Mouse (Mus musculus): ENCODE measurements at regions not wholly inside any gene's neighbourhood (a gene's known extent, or its start where the extent isn't known, plus 50 kb on each side); places are given as distances from the start of the nearest gene placed in this dataset.

DNA sequence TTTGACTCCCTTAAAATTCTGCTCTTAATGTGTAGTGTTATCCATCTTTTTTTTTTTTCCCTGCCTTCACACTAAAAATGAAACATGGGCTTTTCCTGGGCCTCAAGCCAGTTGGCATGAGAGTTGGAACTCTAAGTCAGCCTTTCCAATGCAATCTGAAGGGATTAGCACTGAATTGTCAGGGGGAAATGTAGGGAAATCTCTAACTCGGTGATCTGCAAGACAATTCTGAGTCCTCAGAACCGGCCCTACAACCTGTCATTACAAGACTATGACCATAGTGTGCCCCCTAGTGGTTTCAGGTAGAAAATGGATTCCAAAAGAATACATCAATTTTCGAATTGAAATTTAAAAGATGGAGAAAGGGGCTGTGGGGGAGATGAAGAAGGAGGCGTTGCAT, 306.9 kb upstream of the Zc3h15 start:
- TF ChIP-seq SMC3 (IDR thresholded peaks at IDR 0.05; ENCODE audit: low read depth, low read length) = 0 out of 2 replicates have a peak, but pooled peaks have one; percentile 15
- no peak for TF ChIP-seq JUN (IDR thresholded peaks at IDR 0.05; ENCODE audit: insufficient read depth, low read depth, low read length)
- peak; percentile 91 for TF ChIP-seq IRF4 (IDR thresholded peaks at IDR 0.05; ENCODE audit: low read depth, low read length)
- peak; percentile 56 for TF ChIP-seq RAD21 (IDR thresholded peaks at IDR 0.05; ENCODE audit: low read depth, low read length)
- TF ChIP-seq CTCF (conservative IDR thresholded peaks at IDR 0.05 in 1 of 2, IDR thresholded peaks at IDR 0.05 in 1 of 2; ENCODE audit: low read depth in 2 of 2, low read length in 2 of 2) = peak in 1 of 2 experiments; percentile 64; a peak in 2 of 4 replicates
- Histone ChIP-seq H3K36me3 (replicated peaks in 1 of 2; ENCODE audit: control insufficient read depth in 1 of 2, insufficient read depth in 1 of 2, low read length in 1 of 2) (no peaks in the 10 kb centered on the region), H3K9me3 (replicated peaks; ENCODE audit: low read length) (no peaks in the 10 kb centered on the region), H3K4me2 (ENCODE audit: insufficient read depth, low read depth, poor library complexity, severe bottlenecking) (peak overlapping the region; percentile 40; the same call in 1 of the 2 replicates), H3K4me3 (replicated peaks in 1 of 3; ENCODE audit: low read depth in 2 of 3, low read length in 2 of 3, poor library complexity in 1 of 3) (no peak overlapping the region), H3K79me2 (replicated peaks; ENCODE audit: control insufficient read depth, extremely low read depth, insufficient read depth, poor library complexity, severe bottlenecking) (no peaks in the 10 kb centered on the region), H3K27ac (ENCODE audit: insufficient read depth, low read depth) (no peak overlapping the region), H3K9ac (ENCODE audit: insufficient read depth, low read depth) (no peak overlapping the region), H3K4me1 (ENCODE audit: control insufficient read depth in 1 of 2, insufficient read depth in 2 of 2) (peaks cover 0 to 3% of the 10 kb centered on the region in 2 experiments; a peak in 2 of 4 replicates), H3K27me3 (replicated peaks) (no peaks in the 10 kb centered on the region)
- in situ Hi-C loops (cut with MboI; ENCODE audit: low pct_ligation_motif_present, low pct_unique_long_range_greater_than_20kb, low sequenced_read_pairs) (no loop called here), dilution Hi-C loops (cut with MboI; ENCODE audit: extremely low pct_ligation_motif_present, extremely low pct_unique_long_range_greater_than_20kb, low sequenced_read_pairs) (no loop called here)
- peak; percentile 42 for DNase-seq (ENCODE audit: extremely low read depth)

DNA sequence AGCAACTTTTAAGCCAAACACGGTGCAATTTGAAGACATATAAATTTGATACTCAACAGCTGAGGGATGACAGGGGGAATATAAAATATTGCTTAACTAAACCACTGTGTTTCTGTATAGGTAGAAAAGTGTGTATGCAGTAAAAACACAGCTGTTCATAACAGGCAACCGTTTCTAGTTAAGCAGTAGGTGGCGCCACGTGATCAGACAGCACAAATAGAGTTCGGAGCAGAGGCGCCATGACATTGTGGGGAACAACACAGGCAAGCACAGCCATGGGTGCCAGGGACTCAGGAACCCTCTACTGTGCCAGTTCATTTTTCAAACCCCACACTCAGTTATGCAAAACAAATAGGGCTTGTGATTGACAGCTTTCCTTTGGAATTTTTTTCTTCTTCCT, 304.1 kb upstream of the Zc3h15 start:
- Histone ChIP-seq H3K4me3 (replicated peaks in 1 of 3; ENCODE audit: low read depth in 2 of 3, low read length in 2 of 3, poor library complexity in 1 of 3) (no peak overlapping the region), H3K4me1 (ENCODE audit: control insufficient read depth in 1 of 2, insufficient read depth in 2 of 2) (no peaks in the 10 kb centered on the region), H3K79me2 (replicated peaks; ENCODE audit: control insufficient read depth, extremely low read depth, insufficient read depth, poor library complexity, severe bottlenecking) (no peaks in the 10 kb centered on the region), H3K9ac (ENCODE audit: insufficient read depth, low read depth) (no peak overlapping the region), H3K36me3 (replicated peaks in 1 of 2; ENCODE audit: control insufficient read depth in 1 of 2, insufficient read depth in 1 of 2, low read length in 1 of 2) (no peaks in the 10 kb centered on the region), H3K27me3 (replicated peaks) (no peaks in the 10 kb centered on the region), H3K9me3 (replicated peaks; ENCODE audit: low read length) (no peaks in the 10 kb centered on the region), H3K4me2 (ENCODE audit: insufficient read depth, low read depth, poor library complexity, severe bottlenecking) (no peak overlapping the region), H3K27ac (ENCODE audit: insufficient read depth, low read depth) (no peak overlapping the region)
- peak; percentile 35 for DNase-seq (ENCODE audit: extremely low read depth)
- no peak for TF ChIP-seq MYC (IDR thresholded peaks at IDR 0.05; ENCODE audit: low read depth, low read length)
- no peak for TF ChIP-seq IRF4 (IDR thresholded peaks at IDR 0.05; ENCODE audit: low read depth, low read length)
- no peak for TF ChIP-seq JUN (IDR thresholded peaks at IDR 0.05; ENCODE audit: insufficient read depth, low read depth, low read length)
- no peak for TF ChIP-seq CHD1 (IDR thresholded peaks at IDR 0.05; ENCODE audit: low read depth, low read length)
- no peak for TF ChIP-seq MAFK (IDR thresholded peaks at IDR 0.05; ENCODE audit: insufficient replicate concordance, low read length)
- TF ChIP-seq ETS1 (conservative IDR thresholded peaks at IDR 0.05; ENCODE audit: low read depth, low read length) = no peak
- TF ChIP-seq TCF12 (IDR thresholded peaks at IDR 0.05; ENCODE audit: low read depth, low read length) = no peak
- peak; percentile 31 for TF ChIP-seq SMC3 (IDR thresholded peaks at IDR 0.05; ENCODE audit: low read depth, low read length)
- no peak for TF ChIP-seq POLR2A (IDR thresholded peaks at IDR 0.05; ENCODE audit: low read depth, low read length)
- TF ChIP-seq TBP (conservative IDR thresholded peaks at IDR 0.05; ENCODE audit: low read depth, low read length) = no peak
- TF ChIP-seq KAT2A (IDR thresholded peaks at IDR 0.05; ENCODE audit: insufficient replicate concordance, low read length) = no peak
- no peak for TF ChIP-seq POLR2AphosphoS2 (IDR thresholded peaks at IDR 0.05; ENCODE audit: low read depth, low read length)
- TF ChIP-seq CTCF (conservative IDR thresholded peaks at IDR 0.05 in 1 of 2, IDR thresholded peaks at IDR 0.05 in 1 of 2; ENCODE audit: low read depth in 2 of 2, low read length in 2 of 2) = peak in 1 of 2 experiments; percentile 61; a peak in 3 of 4 replicates
- TF ChIP-seq RAD21 (IDR thresholded peaks at IDR 0.05; ENCODE audit: low read depth, low read length) = peak; percentile 58
- no peak for TF ChIP-seq HCFC1 (IDR thresholded peaks at IDR 0.05; ENCODE audit: low read depth, low read length)
- TF ChIP-seq ZC3H11A (IDR thresholded peaks at IDR 0.05; ENCODE audit: low read depth, low read length) = no peak
- no peak for TF ChIP-seq PAX5 (IDR thresholded peaks at IDR 0.05; ENCODE audit: low read length)
- no peak for TF ChIP-seq ZMIZ1 (IDR thresholded peaks at IDR 0.05; ENCODE audit: low read depth, low read length)
- dilution Hi-C loops (cut with MboI; ENCODE audit: extremely low pct_ligation_motif_present, extremely low pct_unique_long_range_greater_than_20kb, low sequenced_read_pairs) = no loop called here
- in situ Hi-C loops (cut with MboI; ENCODE audit: low pct_ligation_motif_present, low pct_unique_long_range_greater_than_20kb, low sequenced_read_pairs) = no loop called here

All from CH12.LX (cell line).